Mouse (Mus musculus): Measurements from ENCODE around the gene Mindy1.

Mindy1 gene

DNA sequence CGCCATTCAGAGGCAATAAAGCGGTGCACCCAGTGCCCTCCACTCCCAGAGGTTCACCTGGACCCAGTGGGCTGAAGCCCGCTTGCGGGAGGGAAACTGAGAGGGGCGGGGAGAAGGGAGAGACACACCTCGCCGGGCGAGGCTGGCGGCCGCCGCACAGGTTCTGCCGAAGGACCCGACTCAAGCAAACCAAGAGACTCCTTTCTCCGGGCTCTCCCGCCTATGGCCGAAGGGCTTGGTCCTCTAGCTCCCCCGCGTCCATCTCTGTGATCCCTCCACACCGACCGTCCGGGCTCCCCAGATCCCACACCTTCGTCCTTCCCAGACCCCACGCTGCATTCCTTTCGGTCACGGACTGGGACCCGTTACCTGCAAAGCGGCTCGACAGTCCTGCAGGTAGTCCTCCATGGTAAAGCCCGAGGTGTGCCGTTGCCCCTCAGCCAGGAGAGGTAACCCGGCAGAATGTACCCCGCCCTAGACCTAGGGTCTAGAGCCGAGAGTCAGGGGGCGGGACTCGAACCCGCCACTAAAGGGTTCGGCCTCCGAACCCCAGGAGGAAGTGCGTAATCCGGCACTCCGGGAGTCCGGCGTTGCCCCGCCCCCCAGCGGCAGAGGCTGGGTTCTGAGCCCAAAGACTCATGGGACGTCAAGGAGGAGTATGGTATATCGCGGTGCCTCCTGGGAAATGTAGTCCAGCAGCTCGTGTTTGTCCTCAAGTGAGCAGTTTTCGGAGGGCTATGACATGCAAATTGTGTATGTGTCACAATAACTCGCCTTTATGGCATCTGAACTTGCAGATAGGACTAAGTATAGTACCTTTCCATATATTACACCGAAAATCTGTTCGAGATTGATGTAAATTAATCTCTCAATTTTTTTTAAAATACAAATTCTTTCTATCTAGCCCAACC lies at the start of gene Mindy1, which contains the start of gene Prune1:
Gene Mindy1 (plus strand): TSS at position 130 of the 911 bp plus-strand sequence.
Gene Prune1 (minus strand): TSS at position 861 of the 911 bp plus-strand sequence.
- peak; percentile 99 for DNase-seq (ENCODE audit: low spot score in 2 of 2)

DNA sequence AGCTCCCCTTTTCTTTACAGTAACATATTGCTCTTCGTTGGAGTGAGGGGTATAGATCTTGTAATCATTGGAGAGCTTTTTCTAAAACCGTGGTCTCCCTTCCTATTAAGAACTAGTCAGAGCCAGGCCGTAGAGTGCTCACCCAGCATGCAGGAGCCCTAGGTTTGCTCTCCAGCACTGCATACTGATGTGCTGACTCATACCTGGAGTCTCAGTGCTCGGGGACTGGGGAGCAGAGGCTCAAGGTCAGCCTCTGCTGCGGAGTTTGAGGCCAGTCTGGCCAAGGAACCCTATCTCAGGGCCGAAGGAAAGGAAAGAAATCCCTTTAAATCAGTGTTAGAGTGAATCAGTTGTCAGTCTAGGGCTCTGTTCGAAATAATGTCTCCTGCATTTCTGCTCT lies 48.4 kb upstream of the Mindy1 start:
- DNase-seq (ENCODE audit: low spot score in 2 of 2) = no peak

GRCm38 (mm10) chr3:95233303-95233980 lies 47.7 kb upstream of the Mindy1 start:
- DNase-seq (ENCODE audit: low spot score in 2 of 2) = no peak

DNA sequence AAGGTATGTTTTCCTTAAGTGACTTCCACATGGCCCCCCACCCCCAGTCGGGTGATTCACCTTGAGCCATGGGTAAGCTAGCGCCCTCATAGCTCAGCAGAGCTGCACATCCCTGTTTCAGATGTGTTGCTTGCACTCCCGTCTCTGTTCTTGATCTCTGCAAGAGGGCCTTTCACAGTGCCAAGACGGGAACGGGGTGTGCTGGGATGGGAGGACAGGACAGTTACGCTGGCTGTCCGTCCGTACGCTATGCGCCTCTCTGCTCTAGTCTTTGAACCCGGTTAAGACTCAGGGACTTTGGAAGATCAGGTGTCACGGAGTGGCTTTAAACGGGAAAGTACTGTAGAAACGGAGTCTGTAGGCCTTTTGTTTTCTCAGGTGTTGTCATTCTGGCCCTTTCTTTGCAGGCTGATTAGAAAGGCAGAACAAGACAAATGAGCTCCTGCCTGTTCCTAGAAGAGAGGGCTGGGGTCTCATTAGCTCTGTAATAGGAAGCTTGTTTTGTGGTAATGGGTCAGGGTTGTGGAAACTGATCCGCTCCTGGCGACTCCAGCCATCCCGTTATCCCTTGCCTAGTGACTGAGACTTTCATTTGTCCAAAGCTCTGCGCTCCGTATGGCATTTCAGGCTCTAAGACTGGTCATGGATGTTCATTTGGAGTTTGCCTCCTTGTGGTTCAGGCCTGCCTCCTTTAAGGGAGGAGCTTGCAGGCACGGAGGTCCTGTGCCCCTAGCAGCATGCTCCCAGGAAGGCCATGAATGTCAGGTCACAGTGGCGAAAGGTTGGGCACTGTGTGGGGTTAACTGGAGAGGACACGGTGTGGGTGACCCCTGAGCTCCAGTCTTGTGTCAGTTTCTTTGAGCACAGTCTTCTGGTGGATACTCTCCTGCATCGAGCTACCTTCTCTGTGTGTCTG lies 45.5 kb upstream of the Mindy1 start:
- DNase-seq (ENCODE audit: low spot score in 2 of 2) = no peak

GRCm38 (mm10) chr3:95237541-95238099 lies 43.5 kb upstream of the Mindy1 start:
- no peak for DNase-seq (ENCODE audit: low spot score in 2 of 2)

- no peak for DNase-seq (ENCODE audit: low spot score in 2 of 2)
Measured at GRCm38 (mm10) chr3:95239022-95239421, 42.1 kb upstream of the Mindy1 start.

- DNase-seq (ENCODE audit: low spot score in 2 of 2) = no peak
Measured at GRCm38 (mm10) chr3:95239971-95240370, 41.2 kb upstream of the Mindy1 start.

DNA sequence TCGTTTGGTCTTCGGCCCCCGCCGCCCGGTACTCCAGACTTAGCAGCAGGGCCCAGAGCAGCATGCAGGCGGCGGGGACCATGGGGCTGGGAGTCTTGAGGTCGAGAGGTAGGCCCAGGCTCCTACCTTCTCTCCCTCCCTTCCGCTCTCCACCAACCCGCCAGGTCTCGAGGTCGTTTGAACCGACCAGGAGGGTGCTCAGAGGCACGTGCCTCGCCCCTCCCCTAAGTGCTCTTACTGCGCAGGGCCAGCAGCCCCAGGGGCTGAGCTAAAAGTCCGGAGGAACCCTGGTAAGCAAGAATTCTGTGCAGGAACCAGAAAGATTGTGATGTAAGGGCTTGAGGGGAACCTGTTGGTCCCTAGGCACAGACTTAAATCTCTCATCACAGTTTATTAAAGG lies 40.2 kb upstream of the Mindy1 start:
- DNase-seq (ENCODE audit: low spot score in 2 of 2) = no peak

GRCm38 (mm10) chr3:95241498-95241897 lies 39.6 kb upstream of the Mindy1 start, which contains the start of gene Gm128:
Gm128 (minus strand) TSS chr3:95241598.
- no peak for DNase-seq (ENCODE audit: low spot score in 2 of 2)

DNA sequence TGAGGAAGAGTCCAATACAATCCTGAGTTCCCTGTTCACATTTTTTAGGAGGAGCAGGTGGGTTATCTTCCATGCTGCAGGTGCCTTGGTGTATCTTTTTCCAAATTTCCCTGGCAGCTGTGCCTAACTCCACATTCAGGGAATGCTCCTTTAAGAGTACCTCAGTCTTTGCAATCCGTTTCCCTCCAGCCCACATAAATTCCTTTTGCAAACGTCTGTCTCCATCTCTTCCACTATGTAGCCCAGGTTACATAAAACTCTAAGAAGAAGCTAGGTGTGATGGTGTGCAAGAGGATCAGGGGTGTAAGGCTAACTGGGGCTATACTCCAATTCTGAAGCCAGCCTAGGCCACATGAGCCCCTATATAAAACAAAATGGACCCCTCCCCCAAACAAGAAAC lies 38.1 kb upstream of the Mindy1 start:
- DNase-seq (ENCODE audit: low spot score in 2 of 2) = no peak

DNA sequence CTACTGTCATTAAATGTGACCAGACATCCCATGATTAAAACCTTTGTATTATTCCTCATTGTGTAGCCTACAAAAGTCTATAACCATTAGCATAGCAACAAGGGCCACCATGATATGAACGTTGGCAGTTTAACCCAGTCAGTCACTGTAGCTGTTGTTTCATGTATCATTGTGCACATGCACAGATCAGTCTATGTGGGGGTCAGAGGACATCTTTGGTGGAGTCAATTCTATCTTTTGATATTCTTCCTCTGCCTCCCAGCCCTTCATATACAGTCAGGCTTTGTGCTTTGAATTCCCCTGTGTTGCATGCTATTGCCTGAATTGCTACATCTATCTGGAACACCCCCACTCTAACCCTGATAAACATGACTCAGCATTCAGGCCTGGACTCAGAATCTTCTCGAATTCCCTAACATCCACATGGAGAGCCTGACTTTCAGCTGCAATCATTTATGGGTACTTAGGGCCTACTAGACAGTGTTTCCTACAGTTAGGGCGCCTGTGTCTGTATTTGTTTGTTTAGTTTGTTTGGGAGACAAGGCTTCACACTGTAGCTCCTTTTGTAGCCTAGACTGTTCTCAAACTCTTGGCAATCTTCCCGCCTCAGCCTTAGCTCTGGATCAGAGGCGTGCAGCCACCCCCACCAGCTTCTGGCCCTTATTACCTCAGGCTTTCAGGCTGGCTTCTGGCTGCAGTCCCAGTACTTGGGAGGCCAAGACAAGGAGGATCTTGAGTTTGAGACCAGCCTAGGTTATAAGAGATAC lies 34.5 kb upstream of the Mindy1 start:
- DNase-seq (ENCODE audit: low spot score in 2 of 2) = peak; percentile 80

DNA sequence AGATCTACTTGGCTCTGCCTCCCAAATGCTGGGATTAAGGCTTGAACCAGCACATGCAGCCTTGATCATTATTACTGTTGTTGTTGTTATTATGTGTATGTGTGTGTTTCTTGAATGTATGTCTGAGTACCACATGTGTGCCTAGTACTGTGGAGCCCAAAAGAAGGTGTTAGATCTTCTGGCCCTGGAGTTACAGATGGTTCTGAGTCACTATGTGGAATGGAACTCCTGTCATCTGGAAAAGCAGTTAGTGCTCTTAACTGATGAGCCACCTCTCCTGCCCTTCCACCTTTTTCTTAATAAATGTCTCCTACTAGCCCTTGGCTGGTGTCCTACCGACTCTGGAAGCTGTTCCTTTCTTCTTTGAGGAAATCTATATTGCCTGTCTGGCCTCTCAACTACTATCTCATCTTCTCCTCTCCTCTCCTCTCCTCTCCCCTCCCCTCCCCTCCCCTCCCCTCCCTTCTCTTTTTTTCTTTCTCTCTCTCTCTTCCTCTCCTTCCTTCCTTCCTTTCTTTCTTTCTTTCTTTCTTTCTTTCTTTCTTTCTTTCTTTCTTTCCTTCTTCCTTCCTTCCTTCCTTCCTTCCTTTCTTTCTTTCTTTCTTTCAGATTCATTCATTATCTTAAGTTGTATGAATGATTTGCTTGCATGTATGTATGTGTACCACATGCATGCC lies 33.3 kb upstream of the Mindy1 start:
- DNase-seq (ENCODE audit: low spot score in 2 of 2) = no peak

DNA sequence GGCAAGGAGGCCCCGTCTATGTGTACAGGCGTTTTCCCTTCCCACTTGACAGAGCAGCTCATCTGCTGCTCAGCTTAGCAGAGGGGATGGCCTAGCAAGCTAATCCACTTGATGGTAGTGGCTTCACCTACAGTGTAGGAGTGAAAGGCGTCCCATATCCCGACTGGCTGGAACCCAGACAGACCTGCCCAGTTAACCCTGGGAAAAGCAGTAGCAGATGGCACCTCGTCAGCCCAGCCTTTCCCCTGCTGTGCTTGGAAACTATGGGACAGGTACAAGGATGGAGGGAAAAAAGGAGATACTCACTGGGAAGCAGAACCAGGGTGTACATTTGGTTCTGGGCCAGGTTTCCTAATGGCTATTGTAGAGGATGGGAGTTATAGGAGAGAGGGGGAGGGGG lies 30.8 kb upstream of the Mindy1 start:
- DNase-seq (ENCODE audit: low spot score in 2 of 2) = no peak

GRCm38 (mm10) chr3:95250783-95251424 lies 30.2 kb upstream of the Mindy1 start, which contains the start of gene Bnipl:
Bnipl (minus strand) TSS chr3:95251193.
- DNase-seq (ENCODE audit: low spot score in 2 of 2) = no peak

GRCm38 (mm10) chr3:95256931-95257330 lies 24.2 kb upstream of the Mindy1 start:
- DNase-seq (ENCODE audit: low spot score in 2 of 2) = no peak

DNA sequence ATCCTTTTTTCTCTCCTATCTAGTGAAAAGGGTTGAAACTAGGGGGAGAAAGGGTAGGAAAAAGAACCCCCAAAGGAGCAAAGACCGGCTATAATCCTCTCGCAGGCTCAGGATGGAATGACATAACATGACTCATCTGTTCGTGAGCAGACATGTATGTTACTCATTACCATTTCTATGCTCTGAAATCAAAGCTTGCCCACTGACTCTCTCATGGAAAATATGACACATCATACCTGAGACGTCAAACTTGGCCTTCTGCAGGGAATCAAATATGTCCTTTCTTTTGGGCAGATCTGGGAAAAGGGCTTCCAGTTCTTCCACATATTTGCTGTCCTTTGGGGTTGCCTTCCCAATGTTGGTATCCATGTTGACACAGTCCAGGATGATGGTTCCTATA lies 19.2 kb upstream of the Mindy1 start:
- DNase-seq (ENCODE audit: low spot score in 2 of 2) = no peak

DNA sequence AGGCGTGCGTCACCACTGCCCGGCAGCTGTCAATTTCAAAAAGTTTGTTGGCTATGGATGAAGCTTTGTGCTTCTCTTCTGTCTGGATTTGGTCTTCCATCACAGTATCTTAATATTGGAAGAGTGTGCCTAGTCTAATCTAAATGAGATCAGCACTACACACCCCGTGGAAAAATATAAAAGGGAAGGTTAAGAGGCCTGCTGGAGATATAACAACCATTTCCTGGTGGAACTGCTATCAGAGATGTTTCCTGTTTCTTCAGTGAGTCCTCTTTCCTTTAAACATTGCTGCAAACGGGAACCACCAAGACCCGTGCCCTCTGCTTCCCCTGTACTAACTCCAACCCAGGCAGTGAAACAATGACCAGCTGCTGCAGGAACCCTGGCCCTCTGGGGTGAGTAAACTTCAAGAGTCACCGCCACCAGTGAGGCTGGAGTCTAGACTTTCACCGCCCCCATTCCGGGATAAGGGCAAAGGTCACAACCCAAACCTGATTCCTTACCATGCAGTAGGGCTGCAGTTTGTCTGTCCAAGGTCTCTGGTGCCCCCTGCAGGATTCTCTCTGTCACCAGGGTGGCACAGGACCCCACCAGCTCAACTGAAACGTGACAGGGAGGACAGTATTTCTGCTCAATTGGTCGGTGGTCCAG lies 17.9 kb upstream of the Mindy1 start:
- DNase-seq (ENCODE audit: low spot score in 2 of 2) = peak; percentile 63 to 79

DNA sequence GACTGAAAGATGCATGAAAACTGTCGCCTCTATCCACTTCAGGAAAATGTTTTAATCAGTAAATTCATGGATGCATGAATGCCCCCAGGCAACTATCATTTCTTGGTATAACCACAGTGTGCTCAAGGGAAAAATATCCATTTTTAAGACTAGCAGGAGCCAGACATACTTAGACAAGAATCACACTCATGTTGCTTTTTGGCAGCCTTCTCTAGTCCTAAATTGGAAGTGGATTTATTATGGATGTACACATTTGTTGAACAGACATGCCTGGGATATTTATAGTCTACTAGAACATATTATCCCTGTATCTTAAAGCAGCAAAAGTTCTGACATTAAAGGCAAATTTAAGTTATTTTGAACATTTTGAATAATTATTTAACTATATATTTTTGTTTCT lies 16.4 kb upstream of the Mindy1 start:
- no peak for DNase-seq (ENCODE audit: low spot score in 2 of 2)

GRCm38 (mm10) chr3:95266052-95266451 lies 15.1 kb upstream of the Mindy1 start:
- DNase-seq (ENCODE audit: low spot score in 2 of 2) = no peak
